Mouse (Mus musculus) heart, embryonic 14.5 days (tissue): ENCODE measurements around the gene Gm7903. TPM values are rescaled to one million over a fixed set of nuclear protein-coding genes. Genes with fewer than 3 reads are reported as not detected.
"Not testable (repeated sequence)": the region's sequence is repeated elsewhere in the genome, so short reads cannot be mapped to it uniquely, and the experiment has no call there.

Experiments
- ATAC-seq: fragments of 200-750 bp; cut with Nextera tagmentation; 2 replicates; pipeline ENCODE4 v1.8.0; 2017; ENCODE audit warnings: low read depth, moderate TSS enrichment; ENCODE audit not compliant: insufficient number of reproducible peaks, insufficient read depth, low FRiP score
- H3K27ac ChIP-seq, 2 experiments: fragments of 200-500 bp in 1 of 2; fragments of 300-500 bp in 1 of 2; sonication (generic) in 1 of 2; replicated peaks in 1 of 2; 2 replicates each; pipeline ENCODE4 v1.5.1; 2012 to 2014; ENCODE audit warnings: low read depth in 2 of 2, low read length in 2 of 2, control low read depth in 1 of 2, mild to moderate bottlenecking in 1 of 2, mixed read lengths in 1 of 2; ENCODE audit not compliant: control insufficient read depth in 1 of 2, insufficient read depth in 1 of 2
- H3K27me3 ChIP-seq: fragments of 300-500 bp; sonication (generic); 2 replicates; pipeline ENCODE4 v1.6.1; 2014; ENCODE audit warnings: mild to moderate bottlenecking, low read length, control low read depth; ENCODE audit not compliant: control insufficient read depth, insufficient read depth
- H3K36me3 ChIP-seq: fragments of 300-500 bp; sonication (generic); 2 replicates; pipeline ENCODE4 v1.6.1; 2014; ENCODE audit warnings: mild to moderate bottlenecking, control low read depth, low read length, mixed read lengths; ENCODE audit not compliant: control insufficient read depth, insufficient read depth
- H3K4me1 ChIP-seq, 2 experiments: fragments of 200-500 bp in 1 of 2; fragments of 300-500 bp in 1 of 2; sonication (generic) in 1 of 2; 2 replicates each; pipeline ENCODE4 v1.6.1; 2012 to 2014; ENCODE audit warnings: low read length in 2 of 2, control low read depth in 1 of 2, mixed read lengths in 1 of 2; ENCODE audit not compliant: control insufficient read depth in 2 of 2, insufficient read depth in 2 of 2
- H3K4me2 ChIP-seq: fragments of 300-500 bp; sonication (generic); 2 replicates; pipeline ENCODE4 v1.6.1; 2014; ENCODE audit warnings: mild to moderate bottlenecking, low read length
- H3K4me3 ChIP-seq, 2 experiments: fragments of 200-500 bp in 1 of 2; fragments of 300-500 bp in 1 of 2; sonication (generic) in 1 of 2; 2 replicates each; pipeline ENCODE4 v1.5.1; 2012 to 2014; ENCODE audit warnings: low read length in 2 of 2, mild to moderate bottlenecking in 2 of 2, control low read depth in 1 of 2, low read depth in 1 of 2, moderate library complexity in 1 of 2; ENCODE audit not compliant: control insufficient read depth in 1 of 2, insufficient read depth in 1 of 2
- H3K9ac ChIP-seq: fragments of 300-500 bp; sonication (generic); 2 replicates; pipeline ENCODE4 v1.6.1; 2014; ENCODE audit warnings: mild to moderate bottlenecking, low read length
- H3K9me3 ChIP-seq: fragments of 300-500 bp; sonication (generic); 2 replicates; pipeline ENCODE4 v1.6.1; 2016; ENCODE audit warnings: low read length, control low read depth; ENCODE audit not compliant: control insufficient read depth
- WGBS: fragments of 180-500 bp; shearing (Covaris S2); extraction: QIAGEN DNeasy Blood & Tissue Kit; methylation state at CpG from one replicate; pipeline ENCODE4 v1.1.7; 2014; 5-methylcytosine and 5-hydroxymethylcytosine counted together
- polyA plus RNA-seq: library from polyadenylated mRNA; unstranded; fragments of >200 nt; fragmentation: Nextera tagmentation; extraction: Ambion mirVana; gene quantifications from 2 replicates; pipeline ENCODE4 v1.2.1, GENCODE M21; 2014

The Gm7903 gene
- polyA plus RNA-seq = not detected in 2 replicates

DNA sequence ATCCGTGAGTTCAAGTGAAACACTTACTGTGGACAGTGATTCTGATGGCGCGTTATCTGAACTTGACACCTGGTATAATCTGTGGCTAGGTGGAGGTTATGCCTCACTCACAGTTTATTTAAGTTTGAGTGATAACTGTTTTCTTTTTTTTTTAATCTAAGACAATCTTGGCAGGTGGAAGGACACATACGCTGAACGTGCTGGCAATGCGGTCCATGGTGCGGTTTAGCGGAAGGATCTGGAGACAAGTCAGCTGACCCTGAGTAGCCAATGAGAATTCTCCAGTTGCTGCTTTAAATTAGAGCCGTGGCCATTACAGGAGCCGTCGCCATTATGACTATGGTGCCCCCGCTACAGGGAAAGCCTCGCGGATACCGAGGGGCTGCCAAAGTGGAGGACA lies at the start of gene Gm7903:
Gene Gm7903, plus strand, starts transcription at position 301 of the 400 bp plus-strand sequence.
- H3K9me3 ChIP-seq, H3K27ac ChIP-seq, H3K4me2 ChIP-seq, ATAC-seq, H3K4me3 ChIP-seq, H3K27me3 ChIP-seq, H3K9ac ChIP-seq, H3K36me3 ChIP-seq, H3K4me1 ChIP-seq: not testable (repeated sequence)
- no CpG with 5 or more reads among the region's 15 CpGs for WGBS

DNA sequence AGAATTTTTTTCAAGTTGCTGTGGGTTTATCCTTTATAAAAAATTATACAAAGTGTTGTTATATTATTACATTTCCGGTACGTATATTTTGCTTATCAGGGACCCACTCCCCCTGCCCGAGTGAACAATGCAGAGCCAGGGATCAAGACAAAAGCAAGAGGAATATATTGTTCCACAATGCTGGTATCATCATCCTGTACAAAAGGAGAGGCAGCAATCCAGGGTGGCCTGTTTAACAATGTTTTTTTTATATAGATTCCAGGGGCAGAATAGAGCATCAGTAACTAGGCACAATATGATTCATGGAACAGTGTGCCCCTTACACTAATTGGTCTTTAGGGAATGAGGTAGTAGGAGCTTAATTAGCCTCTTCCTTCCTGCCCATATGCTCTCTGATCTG lies 30.1 kb upstream of the Gm7903 start:
- not testable (repeated sequence) for H3K4me3 ChIP-seq, H3K4me2 ChIP-seq, H3K4me1 ChIP-seq, H3K27ac ChIP-seq, ATAC-seq, H3K9ac ChIP-seq, H3K27me3 ChIP-seq, H3K9me3 ChIP-seq, H3K36me3 ChIP-seq
- WGBS = no CpG with 5 or more reads among the region's 3 CpGs

DNA sequence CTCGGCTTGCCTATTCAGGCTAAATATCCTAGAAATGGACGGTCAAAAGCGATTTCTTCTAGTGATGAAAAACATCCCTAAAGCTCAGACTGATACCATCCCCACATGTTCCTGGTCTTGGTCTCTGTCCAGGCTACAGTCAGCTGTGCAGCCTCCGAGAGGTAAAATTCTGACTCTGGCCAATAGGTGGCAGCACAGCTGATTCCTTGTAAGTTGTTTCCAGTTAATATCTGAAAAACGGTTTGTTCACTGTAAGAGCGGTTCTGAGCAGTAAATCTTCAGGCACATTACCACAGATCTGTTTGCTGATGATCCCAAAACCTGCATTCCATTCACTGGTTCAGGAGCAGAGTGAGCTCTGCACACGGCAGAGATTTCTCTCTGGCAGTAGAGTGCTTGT lies 12.4 kb upstream of the Gm7903 start:
- not testable (repeated sequence) for H3K27ac ChIP-seq, H3K27me3 ChIP-seq, H3K36me3 ChIP-seq, H3K4me3 ChIP-seq, ATAC-seq, H3K9me3 ChIP-seq, H3K9ac ChIP-seq, H3K4me1 ChIP-seq, H3K4me2 ChIP-seq
- 29% methylated on average over 4 of the region's 7 CpGs for WGBS

DNA sequence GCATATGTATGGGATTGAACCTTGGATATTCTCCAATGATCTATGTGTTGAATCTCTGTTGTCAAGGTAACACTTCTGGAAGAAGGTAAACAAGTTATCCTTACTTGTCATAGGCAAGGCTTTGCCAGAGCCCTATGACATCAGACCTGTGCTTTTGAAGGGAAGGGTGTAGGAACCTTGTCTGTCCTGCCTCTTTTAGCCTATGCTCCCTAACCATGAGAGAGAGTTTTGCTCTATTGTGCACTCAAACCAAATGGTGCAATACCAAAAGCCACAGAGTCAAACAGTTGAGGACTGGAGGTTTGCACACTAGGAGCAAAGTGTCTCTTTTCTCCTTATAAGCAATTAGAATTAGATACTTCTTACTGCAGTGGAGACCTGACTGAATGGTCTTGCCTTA lies 11.8 kb upstream of the Gm7903 start:
- not testable (repeated sequence) for H3K4me1 ChIP-seq, ATAC-seq

DNA sequence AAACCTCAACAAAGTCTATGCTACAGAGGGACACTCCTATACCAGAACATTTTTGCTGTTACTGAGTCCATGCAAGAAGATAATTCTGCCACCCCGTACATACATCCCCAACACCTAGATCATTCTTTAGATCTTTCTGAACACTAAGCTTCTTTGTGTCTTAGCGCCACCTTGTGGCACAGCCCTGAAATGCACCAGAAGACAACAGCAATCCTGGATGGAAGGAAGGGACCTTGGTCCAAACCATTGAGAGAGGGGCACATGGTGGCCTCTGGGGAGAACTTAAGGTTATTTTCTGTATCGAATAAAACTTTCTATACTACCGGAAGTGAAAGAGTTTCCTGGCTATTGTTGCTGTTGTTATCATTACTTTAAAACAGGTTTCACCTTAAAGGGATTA lies 11.2 kb upstream of the Gm7903 start:
- H3K4me3 ChIP-seq, ATAC-seq, H3K27ac ChIP-seq, H3K4me1 ChIP-seq, H3K36me3 ChIP-seq, H3K4me2 ChIP-seq, H3K9me3 ChIP-seq, H3K27me3 ChIP-seq, H3K9ac ChIP-seq: not testable (repeated sequence)
- no CpG with 5 or more reads among the region's 4 CpGs for WGBS

More for the DNA sequence above, 11.8 kb upstream of the Gm7903 start:
- H3K9ac ChIP-seq, H3K36me3 ChIP-seq, H3K4me3 ChIP-seq, H3K27ac ChIP-seq, H3K27me3 ChIP-seq, H3K9me3 ChIP-seq, H3K4me2 ChIP-seq: not testable (repeated sequence)

DNA sequence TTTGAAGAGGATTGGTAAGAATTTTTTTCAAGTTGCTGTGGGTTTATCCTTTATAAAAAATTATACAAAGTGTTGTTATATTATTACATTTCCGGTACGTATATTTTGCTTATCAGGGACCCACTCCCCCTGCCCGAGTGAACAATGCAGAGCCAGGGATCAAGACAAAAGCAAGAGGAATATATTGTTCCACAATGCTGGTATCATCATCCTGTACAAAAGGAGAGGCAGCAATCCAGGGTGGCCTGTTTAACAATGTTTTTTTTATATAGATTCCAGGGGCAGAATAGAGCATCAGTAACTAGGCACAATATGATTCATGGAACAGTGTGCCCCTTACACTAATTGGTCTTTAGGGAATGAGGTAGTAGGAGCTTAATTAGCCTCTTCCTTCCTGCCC lies 30.5 kb downstream of the Gm7903 start:
- no CpG with 5 or more reads among the region's 3 CpGs for WGBS
- not testable (repeated sequence) for H3K27ac ChIP-seq, H3K9ac ChIP-seq, H3K27me3 ChIP-seq, ATAC-seq, H3K36me3 ChIP-seq, H3K4me1 ChIP-seq, H3K4me2 ChIP-seq, H3K9me3 ChIP-seq, H3K4me3 ChIP-seq

DNA sequence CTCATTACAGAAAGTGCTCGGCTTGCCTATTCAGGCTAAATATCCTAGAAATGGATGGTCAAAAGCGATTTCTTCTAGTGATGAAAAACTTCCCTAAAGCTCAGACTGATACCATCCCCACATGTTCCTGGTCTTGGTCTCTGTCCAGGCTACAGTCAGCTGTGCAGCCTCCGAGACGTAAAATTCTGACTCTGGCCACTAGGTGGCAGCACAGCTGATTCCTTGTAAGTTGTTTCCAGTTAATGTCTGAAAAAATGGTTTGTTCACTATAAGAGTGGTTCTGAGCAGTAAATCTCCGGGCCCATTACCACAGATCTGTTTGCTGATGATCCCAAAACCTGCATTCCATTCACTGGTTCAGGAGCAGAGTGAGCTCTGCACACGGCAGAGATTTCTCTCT lies 48.3 kb downstream of the Gm7903 start:
- not testable (repeated sequence) for H3K27me3 ChIP-seq, H3K27ac ChIP-seq, H3K9me3 ChIP-seq, H3K4me3 ChIP-seq, H3K4me1 ChIP-seq, H3K4me2 ChIP-seq, H3K36me3 ChIP-seq, ATAC-seq, H3K9ac ChIP-seq
- WGBS = no CpG with 5 or more reads among the region's 6 CpGs

DNA sequence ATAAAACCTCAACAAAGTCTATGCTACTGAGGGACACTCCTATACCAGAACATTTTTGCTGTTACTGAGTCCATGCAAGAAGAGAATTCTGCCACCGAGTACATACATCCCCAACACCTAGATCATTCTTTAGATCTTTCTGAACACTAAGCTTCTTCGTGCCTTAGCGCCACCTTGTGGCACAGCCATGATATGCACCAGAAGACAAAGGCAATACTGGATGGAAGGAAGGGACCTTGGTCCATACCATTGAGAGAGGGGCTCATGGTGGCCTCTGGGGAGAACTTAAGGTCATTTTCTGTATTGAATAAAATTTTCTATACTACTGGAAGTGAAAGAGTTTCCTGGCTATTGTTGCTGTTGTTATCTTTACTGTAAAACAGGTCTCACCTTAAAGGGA lies 49.5 kb downstream of the Gm7903 start:
- not testable (repeated sequence) for H3K4me1 ChIP-seq, ATAC-seq, H3K27me3 ChIP-seq, H3K9ac ChIP-seq, H3K36me3 ChIP-seq, H3K9me3 ChIP-seq, H3K4me3 ChIP-seq, H3K4me2 ChIP-seq, H3K27ac ChIP-seq
- no CpG with 5 or more reads among the region's 3 CpGs for WGBS
